Mouse (Mus musculus) midbrain, postnatal 0 days (tissue): ENCODE measurements at regions not wholly inside any gene's neighbourhood (a gene's known extent, or its start where the extent isn't known, plus 50 kb on each side); places are given as distances from the start of the nearest gene placed in this dataset.

Source experiments
- ATAC-seq: fragments of 200-750 bp; cut with Nextera tagmentation; 2 replicates; pipeline ENCODE4 v1.8.0; 2017; ENCODE audit warnings: moderate number of reproducible peaks, mild to moderate bottlenecking, moderate TSS enrichment, moderate library complexity; ENCODE audit not compliant: low FRiP score
- DNase-seq: peaks from one replicate; pipeline ENCODE4 v3.0.0-alpha.2; 2015; ENCODE audit warnings: low spot score
- H3K27ac ChIP-seq: fragments of 300-500 bp; sonication (generic); 2 replicates; pipeline ENCODE4 v1.5.1; 2014; ENCODE audit warnings: low read depth, mild to moderate bottlenecking, low read length, mixed read lengths
- H3K27me3 ChIP-seq: fragments of 300-500 bp; sonication (generic); 2 replicates; pipeline ENCODE4 v1.6.1; 2014; ENCODE audit warnings: low read length, control low read depth, mixed read lengths; ENCODE audit not compliant: insufficient read depth
- H3K36me3 ChIP-seq: fragments of 300-500 bp; sonication (generic); 2 replicates; pipeline ENCODE4 v1.6.1; 2014; ENCODE audit warnings: low read length, control low read depth, mixed read lengths; ENCODE audit not compliant: insufficient read depth
- H3K4me1 ChIP-seq: fragments of 300-500 bp; sonication (generic); 2 replicates; pipeline ENCODE4 v1.6.1; 2014; ENCODE audit warnings: mild to moderate bottlenecking, control low read depth, antibody characterized with exemption, low read length, mixed read lengths; ENCODE audit not compliant: insufficient read depth
- H3K4me2 ChIP-seq: fragments of 300-500 bp; sonication (generic); 2 replicates; pipeline ENCODE4 v1.6.1; 2014; ENCODE audit warnings: low read depth, mild to moderate bottlenecking, low read length, mixed read lengths; ENCODE audit not compliant: poor library complexity, severe bottlenecking
- H3K4me3 ChIP-seq: fragments of 300-500 bp; sonication (generic); 2 replicates; pipeline ENCODE4 v1.5.1; 2014; ENCODE audit warnings: low read depth, mild to moderate bottlenecking, low read length, moderate library complexity
- H3K9ac ChIP-seq: fragments of 300-500 bp; sonication (generic); replicated peaks from 2 replicates; pipeline ENCODE4 v1.6.1; 2014; ENCODE audit warnings: mild to moderate bottlenecking, low read length, moderate library complexity, mixed read lengths; ENCODE audit not compliant: poor library complexity, severe bottlenecking
- H3K9me3 ChIP-seq: fragments of 300-500 bp; sonication (generic); 2 replicates; pipeline ENCODE4 v1.6.1; 2016; ENCODE audit warnings: low read length, control low read depth
- CTCF ChIP-seq: IDR thresholded peaks from 2 replicates; pipeline ENCODE4 v1.5.1; 2016; ENCODE audit warnings: antibody characterized with exemption, mild to moderate bottlenecking
- WGBS: fragments of 180-500 bp; shearing (Covaris S2); extraction: QIAGEN DNeasy Blood & Tissue Kit; methylation state at CpG from one replicate; pipeline ENCODE4 v1.1.7; 2014; 5-methylcytosine and 5-hydroxymethylcytosine counted together

- peak; percentile 73 for DNase-seq
- Histone ChIP-seq H3K27me3 (no peaks in the 10 kb centered on the region), H3K9me3 (no peaks in the 10 kb centered on the region), H3K4me2 (no peak overlapping the region), H3K36me3 (no peaks in the 10 kb centered on the region), H3K4me3 (no peak overlapping the region), H3K27ac (no peak overlapping the region), H3K9ac (0 out of 2 replicates have a peak overlapping the region, but pooled peaks have one; percentile 36), H3K4me1 (peaks cover 9% of the 10 kb centered on the region; the same call in 1 of the 2 replicates)
- ATAC-seq: 0 out of 2 replicates have a peak, but pooled peaks have one; percentile 4
- TF ChIP-seq CTCF: no peak
- WGBS: 51% methylated on average over 21 of the region's 21 CpGs
Observed at GRCm38 (mm10) chr12:112435295-112436110, 53.7 kb upstream of the A530016L24Rik start.

GRCm38 (mm10) chr12:112437046-112437445 is 52.2 kb upstream of the A530016L24Rik start:
- H3K9me3 ChIP-seq: no peaks in the 10 kb centered on the region
- no peak for ATAC-seq
- no peak for TF ChIP-seq CTCF
- no peaks in the 10 kb centered on the region for H3K36me3 ChIP-seq
- no peak overlapping the region for H3K4me3 ChIP-seq
- peaks cover 9% of the 10 kb centered on the region; the same call in 1 of the 2 replicates for H3K4me1 ChIP-seq
- no peak overlapping the region for H3K4me2 ChIP-seq
- H3K9ac ChIP-seq: no peak overlapping the region
- no peak overlapping the region for H3K27ac ChIP-seq
- no peaks in the 10 kb centered on the region for H3K27me3 ChIP-seq
- 67% methylated on average over 3 of the region's 3 CpGs for WGBS
- peak; percentile 65 for DNase-seq

DNA sequence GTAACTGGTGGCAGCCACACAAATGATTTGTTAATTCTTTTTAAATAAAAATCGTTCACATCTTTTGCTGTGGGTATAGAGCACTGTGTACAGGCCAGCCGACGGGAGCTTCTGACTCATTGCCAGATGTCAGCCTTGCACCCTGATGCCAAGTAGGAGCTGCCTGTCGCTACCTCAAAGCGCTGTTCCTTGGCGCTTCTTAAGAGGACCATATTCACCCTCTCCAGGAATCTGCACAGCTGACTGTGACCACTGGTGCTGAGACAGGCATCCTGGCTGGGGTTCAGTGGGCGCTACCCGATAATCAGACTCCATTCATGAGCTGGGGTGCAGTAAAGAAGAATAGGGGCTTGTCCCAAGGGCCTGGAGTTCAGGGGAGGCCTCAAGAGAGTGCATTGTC is 51.0 kb upstream of the A530016L24Rik start:
- H3K27ac ChIP-seq: no peak overlapping the region
- H3K9ac ChIP-seq: no peak overlapping the region
- WGBS: 78% methylated on average over 8 of the region's 8 CpGs
- H3K4me1 ChIP-seq: 0 out of 2 replicates have a peak, but pooled peaks cover 9% of the 10 kb centered on the region
- H3K9me3 ChIP-seq: no peaks in the 10 kb centered on the region
- no peak overlapping the region for H3K4me2 ChIP-seq
- no peak for TF ChIP-seq CTCF
- no peaks in the 10 kb centered on the region for H3K36me3 ChIP-seq
- ATAC-seq (no peak), DNase-seq (no peak)
- H3K27me3 ChIP-seq: no peaks in the 10 kb centered on the region
- H3K4me3 ChIP-seq: no peak overlapping the region
